Mouse (Mus musculus) embryonic facial prominence, embryonic 14.5 days (tissue): Measurements from ENCODE around the gene Cabs1. TPM values are rescaled to one million over a fixed set of nuclear protein-coding genes. Genes with fewer than 3 reads are reported as not detected.

Experiments
- polyA plus RNA-seq: library from polyadenylated mRNA; unstranded; fragments of >200 nt; fragmentation: Nextera tagmentation; extraction: Ambion mirVana; gene quantifications from 2 replicates; pipeline ENCODE4 v1.2.1, GENCODE M21; 2014

Gene Cabs1
- polyA plus RNA-seq, 1 experiment from 2014 or later = not detected

Other genes starting within 250 kb of the Cabs1 start
- not detected in 2 replicates for gene Csn1s2a, start 204.9 kb upstream of the Cabs1 start, polyA plus RNA-seq
- 0.22 and 0.42 TPM in 2 replicates for gene Csn1s2b, start 171.4 kb upstream of the Cabs1 start, polyA plus RNA-seq
- gene Prr27, start 153.8 kb upstream of the Cabs1 start, polyA plus RNA-seq = not detected in 2 replicates
- gene Odam, start 94.4 kb upstream of the Cabs1 start, polyA plus RNA-seq = 0.51 and 1.7 TPM in 2 replicates
- 0.28 and 0.29 TPM in 2 replicates for gene Csn3, start 53.9 kb upstream of the Cabs1 start, polyA plus RNA-seq
- gene 2310003L06Rik, start 10.0 kb upstream of the Cabs1 start, polyA plus RNA-seq = not detected in 2 replicates
- gene Gm28434, start 9.9 kb upstream of the Cabs1 start, polyA plus RNA-seq = 0.51 TPM in 1 of 2 replicates, not detected in the other
- 0.47 TPM in 1 of 2 replicates, not detected in the other for gene Smr3a, start 23.1 kb downstream of the Cabs1 start, polyA plus RNA-seq
- gene Smr2, start 107.1 kb downstream of the Cabs1 start, polyA plus RNA-seq = not detected in 2 replicates
- gene Gm11116, start 132.1 kb downstream of the Cabs1 start, polyA plus RNA-seq = not detected in 2 replicates
- not detected in 2 replicates for gene Gm11115, start 174.7 kb downstream of the Cabs1 start, polyA plus RNA-seq